Mouse (Mus musculus) liver, adult 2 months (tissue): ENCODE measurements around the gene Sidt2.

Experiments used
- CTCF ChIP-seq: fragments of 200-500 bp; IDR thresholded peaks from 2 replicates; pipeline ENCODE4 v1.5.1; 2011; ENCODE audit warnings: low read depth, low read length, control low read depth
- POLR2A ChIP-seq: fragments of 200-500 bp; IDR thresholded peaks from 2 replicates; pipeline ENCODE4 v1.6.1; 2011; ENCODE audit warnings: low read length, control low read depth; ENCODE audit not compliant: insufficient read depth; ENCODE audit errors: extremely low read depth

DNA sequence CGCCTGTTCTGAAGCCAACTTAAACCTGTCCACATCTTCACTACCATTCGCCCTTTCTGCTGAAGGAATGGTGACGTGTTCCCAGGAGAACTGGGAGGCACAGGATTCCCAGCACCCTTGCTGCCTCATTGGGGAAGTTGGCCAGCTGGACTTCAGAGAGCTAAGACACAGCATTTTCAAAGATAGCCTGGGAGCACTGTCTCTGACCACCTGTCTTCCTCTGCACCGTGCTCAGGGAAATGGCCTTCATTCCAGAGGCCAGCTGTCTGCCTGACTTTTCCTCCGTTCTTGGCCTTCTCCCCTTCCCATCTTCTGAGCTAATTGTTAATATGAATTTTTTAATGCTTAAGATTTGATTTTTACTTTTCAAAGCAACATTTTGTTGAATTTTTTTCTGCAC, 25.8 kb downstream of the Sidt2 start:
- no peak for TF ChIP-seq CTCF
- no peak for TF ChIP-seq POLR2A
